Mouse (Mus musculus): ENCODE results near the gene Acvr2b. TPM values are rescaled to one million over a fixed set of nuclear protein-coding genes. Genes with fewer than 3 reads are reported as not detected.
"Not testable (repeated sequence)": the region's sequence is repeated elsewhere in the genome, so short reads cannot be mapped to it uniquely, and the experiment has no call there.

Gene Acvr2b
- polyA plus RNA-seq (2015; fragmentation: Nextera tagmentation; extraction: Ambion mirVana) = 20.8 and 21.4 TPM in 2 replicates

DNA sequence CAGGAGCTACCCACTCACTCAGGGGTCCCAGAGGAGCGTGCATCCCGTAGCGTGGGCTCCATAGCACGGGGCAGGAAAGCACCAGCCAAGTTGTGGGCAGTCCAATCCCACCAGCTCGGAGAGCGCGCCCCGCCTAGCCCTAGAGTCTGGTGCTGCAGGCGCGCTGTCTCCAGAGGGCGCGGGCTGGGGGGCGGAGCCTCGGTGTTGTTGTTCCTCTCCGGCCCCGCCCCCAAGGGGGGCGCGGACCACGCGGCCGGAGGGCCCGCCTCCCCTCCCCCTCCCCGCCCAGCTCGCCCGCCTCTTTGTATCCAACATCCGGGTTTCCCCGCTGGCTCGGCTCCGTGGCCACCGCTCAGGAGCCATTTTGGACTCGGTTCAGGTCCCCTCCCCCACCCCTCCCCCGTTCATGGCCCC, at the start of gene Acvr2b:
Gene Acvr2b, plus strand, starts transcription at position 318 of the 414 bp plus-strand sequence.
- Histone ChIP-seq H3K9me3 (replicated peaks) (no peaks in the 10 kb centered on the region), H3K27ac (replicated peaks) (peak within 1 kb of the TSS; percentile 94), H3K4me2 (replicated peaks) (peak within 1 kb of the TSS; percentile 88), H3K4me3 (replicated peaks) (peak within 1 kb of the TSS; percentile 81), H3K9ac (peak within 1 kb of the TSS; percentile 86), H3K4me1 (peaks cover 24% of the 10 kb centered on the region), H3K36me3 (no peaks in the 10 kb centered on the region), H3K27me3 (no peaks in the 10 kb centered on the region)
- peak; percentile 92 for ATAC-seq (ENCODE audit: insufficient number of reproducible peaks, low FRiP score, low TSS enrichment, low read depth)
- 2% methylated on average over 24 of the region's 32 CpGs for WGBS

DNA sequence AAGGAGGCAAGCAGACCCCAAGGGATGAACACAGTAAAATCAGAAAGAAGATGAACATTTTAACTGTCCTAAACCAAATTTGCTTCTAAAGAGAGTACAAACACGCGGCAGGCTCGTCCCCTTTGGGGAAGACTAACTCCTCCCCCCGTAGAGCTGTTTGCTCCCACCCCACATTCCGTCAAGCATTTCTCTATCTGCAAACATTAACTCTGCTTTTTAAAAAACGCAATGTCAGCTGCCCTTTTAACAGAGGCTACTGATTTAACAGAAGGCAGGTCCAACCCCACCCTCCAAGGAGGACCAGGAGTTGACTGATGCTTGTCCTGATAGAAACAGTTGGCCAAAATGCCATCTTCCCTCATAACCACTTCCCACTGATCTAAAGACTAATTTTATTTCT, 48.0 kb upstream of the Acvr2b start:
- WGBS = 76% methylated on average over 6 of the region's 6 CpGs

DNA sequence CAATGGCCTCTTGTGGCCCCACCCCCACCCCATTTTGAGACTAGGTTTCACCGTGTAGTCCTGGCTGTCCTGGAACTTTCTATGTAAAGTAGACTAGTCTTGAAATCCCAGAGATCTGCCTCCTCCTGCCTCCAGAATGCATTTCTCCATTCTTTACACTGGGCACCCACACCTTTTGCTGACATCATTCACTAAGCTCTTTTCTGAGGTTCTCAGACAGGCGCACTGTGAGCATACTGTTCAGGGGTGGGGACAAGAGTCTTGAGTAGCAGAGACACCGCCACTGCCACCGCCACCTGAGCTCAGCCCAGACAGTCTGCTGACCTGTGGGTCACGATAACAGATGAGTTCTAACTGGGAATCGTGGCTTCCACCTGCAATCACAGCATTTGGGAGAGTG, 46.0 kb upstream of the Acvr2b start:
- Histone ChIP-seq H3K4me3 (replicated peaks) (no peak overlapping the region), H3K4me2 (replicated peaks) (no peak overlapping the region), H3K27me3 (no peaks in the 10 kb centered on the region), H3K4me1 (peaks cover 7% of the 10 kb centered on the region; the same call in 1 of the 2 replicates), H3K9ac (no peak overlapping the region), H3K27ac (replicated peaks) (no peak overlapping the region), H3K36me3 (peaks cover 6% of the 10 kb centered on the region), H3K9me3 (replicated peaks) (no peaks in the 10 kb centered on the region)
- WGBS = 78% methylated on average over 6 of the region's 6 CpGs
- no peak for ATAC-seq (ENCODE audit: insufficient number of reproducible peaks, low FRiP score, low TSS enrichment, low read depth)

More for the DNA sequence above, 48.0 kb upstream of the Acvr2b start:
- Histone ChIP-seq H3K27me3 (no peaks in the 10 kb centered on the region), H3K9ac (no peak overlapping the region), H3K4me2 (replicated peaks) (no peak overlapping the region), H3K36me3 (peaks cover 18% of the 10 kb centered on the region), H3K4me1 (peaks cover 7% of the 10 kb centered on the region; the same call in 1 of the 2 replicates), H3K4me3 (replicated peaks) (no peak overlapping the region), H3K9me3 (replicated peaks) (no peaks in the 10 kb centered on the region), H3K27ac (replicated peaks) (no peak overlapping the region)
- no peak for ATAC-seq (ENCODE audit: insufficient number of reproducible peaks, low FRiP score, low TSS enrichment, low read depth)

DNA sequence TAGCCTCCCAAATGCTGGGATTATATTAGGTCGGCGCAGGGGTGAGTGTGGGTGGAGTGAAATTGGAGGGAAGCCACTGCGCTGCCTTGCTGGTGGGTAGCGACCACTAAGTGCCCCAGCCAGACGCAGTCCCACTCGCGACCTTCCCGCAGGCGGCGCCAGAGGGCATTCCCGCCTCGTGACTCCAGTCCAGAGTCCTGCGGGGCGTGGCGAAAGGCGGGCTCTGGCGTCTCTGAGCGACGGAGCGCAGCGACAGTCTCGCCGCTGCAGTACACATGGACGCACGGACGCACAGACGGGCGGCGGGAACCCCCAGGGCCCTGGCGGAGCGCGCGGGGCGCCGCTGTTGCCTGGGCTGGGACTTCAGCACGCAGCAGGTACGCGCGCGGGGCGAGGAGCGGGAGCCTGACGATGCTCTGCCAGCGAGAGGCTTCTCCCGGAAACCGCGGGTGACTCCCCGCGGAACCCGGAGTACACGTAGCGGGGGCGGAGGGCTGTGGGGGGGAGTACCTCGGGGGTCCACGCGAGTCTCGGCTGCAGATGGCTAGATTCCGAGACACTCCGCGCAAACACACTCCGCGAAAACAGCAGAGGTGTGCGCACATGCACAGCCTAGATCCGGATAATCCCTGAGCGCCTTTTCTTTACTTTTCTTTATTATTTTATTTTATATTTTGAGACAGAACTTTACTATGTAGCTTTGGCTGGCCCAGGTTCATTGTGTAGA, 44.4 kb upstream of the Acvr2b start, which contains the start of gene Xylb:
Gene Xylb, plus strand, starts transcription at position 51 of the 727 bp plus-strand sequence.
- Histone ChIP-seq H3K36me3 (no peaks in the 10 kb centered on the region), H3K4me3 (replicated peaks) (peak within 1 kb of the TSS; percentile 73), H3K27me3 (no peaks in the 10 kb centered on the region), H3K27ac (replicated peaks) (no peak within 1 kb of the TSS; the same call in 1 of the 2 replicates), H3K4me2 (replicated peaks) (peak within 1 kb of the TSS; percentile 92), H3K9me3 (replicated peaks) (no peaks in the 10 kb centered on the region), H3K9ac (peak within 1 kb of the TSS; percentile 62), H3K4me1 (peaks cover 7% of the 10 kb centered on the region; the same call in 1 of the 2 replicates)
- peak; percentile 79 for ATAC-seq (ENCODE audit: insufficient number of reproducible peaks, low FRiP score, low TSS enrichment, low read depth)
- WGBS = 2% methylated on average over 65 of the region's 65 CpGs

DNA sequence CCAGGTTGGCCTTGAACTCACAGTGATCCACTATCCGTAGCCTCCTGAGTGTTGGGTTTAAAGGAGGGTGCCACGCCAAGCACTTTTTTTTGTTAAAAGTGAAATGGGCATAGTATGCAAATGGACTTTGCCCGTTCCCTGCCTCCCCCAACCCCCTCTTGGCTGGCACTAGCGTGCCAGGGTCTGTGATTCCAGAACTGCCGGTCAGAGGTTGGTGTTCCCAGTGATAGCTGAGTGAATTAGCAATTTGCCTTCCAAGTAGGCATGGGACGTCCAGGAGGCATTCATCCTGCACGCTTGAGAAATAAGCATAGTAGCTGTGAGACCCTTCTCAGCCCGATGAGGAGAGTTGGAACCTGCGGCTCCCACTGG, 43.9 kb upstream of the Acvr2b start:
- Histone ChIP-seq H3K9ac (peak overlapping the region; percentile 62; the same call in 1 of the 2 replicates), H3K9me3 (replicated peaks) (no peaks in the 10 kb centered on the region), H3K27me3 (no peaks in the 10 kb centered on the region), H3K27ac (replicated peaks) (no peak overlapping the region), H3K4me3 (replicated peaks) (peak overlapping the region; percentile 73), H3K36me3 (no peaks in the 10 kb centered on the region), H3K4me2 (replicated peaks) (peak overlapping the region; percentile 92), H3K4me1 (peaks cover 8% of the 10 kb centered on the region; the same call in 1 of the 2 replicates)
- no peak for ATAC-seq (ENCODE audit: insufficient number of reproducible peaks, low FRiP score, low TSS enrichment, low read depth)
- 46% methylated on average over 9 of the region's 9 CpGs for WGBS

DNA sequence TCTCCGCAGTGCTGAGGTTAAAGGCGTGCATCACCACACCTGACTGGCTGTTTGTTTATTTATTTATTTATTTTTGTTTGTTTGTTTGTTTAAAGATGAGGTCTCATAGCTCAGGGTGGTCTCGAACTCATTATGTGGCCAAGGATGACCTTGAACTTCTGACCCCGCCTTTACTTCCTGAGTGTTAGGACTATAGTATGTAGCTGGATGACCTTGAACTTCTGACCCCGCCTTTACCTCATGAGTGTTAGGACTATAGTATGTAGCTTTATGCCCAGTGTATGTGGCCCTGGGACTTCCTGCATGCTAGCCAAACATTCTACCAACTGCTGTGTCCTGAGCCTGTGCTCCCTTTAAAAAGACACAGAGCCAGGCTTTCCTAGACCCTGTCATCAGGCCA, 40.5 kb upstream of the Acvr2b start:
- Histone ChIP-seq H3K9ac (no peak overlapping the region), H3K4me2 (replicated peaks) (no peak overlapping the region), H3K27me3 (no peaks in the 10 kb centered on the region), H3K36me3 (no peaks in the 10 kb centered on the region), H3K4me1 (peaks cover 10% of the 10 kb centered on the region; the same call in 1 of the 2 replicates), H3K4me3 (replicated peaks) (no peak overlapping the region), H3K9me3 (replicated peaks) (no peaks in the 10 kb centered on the region), H3K27ac (replicated peaks) (no peak overlapping the region)
- 89% methylated on average over 5 of the region's 5 CpGs for WGBS
- no peak for ATAC-seq (ENCODE audit: insufficient number of reproducible peaks, low FRiP score, low TSS enrichment, low read depth)

DNA sequence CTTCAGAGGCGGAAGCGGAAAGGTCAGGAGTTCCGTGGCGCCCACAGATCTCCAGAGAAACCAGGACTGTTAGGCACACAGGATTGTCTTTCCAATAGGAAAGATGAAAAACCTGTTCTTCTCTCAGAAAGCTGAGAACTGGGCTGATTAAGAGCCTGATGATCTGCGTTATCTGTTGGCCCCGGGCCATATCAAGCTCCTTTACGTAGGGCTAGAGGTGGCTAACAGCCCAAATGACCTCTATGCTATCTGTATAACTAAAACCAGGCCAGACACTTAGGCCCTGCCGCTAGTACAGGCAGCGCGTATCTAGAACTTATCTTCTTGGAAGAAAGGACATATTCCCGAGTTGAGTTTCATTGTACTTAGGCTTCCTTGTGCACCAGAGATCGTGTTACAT, 38.7 kb upstream of the Acvr2b start:
- Histone ChIP-seq H3K27ac (replicated peaks) (no peak overlapping the region), H3K36me3 (no peaks in the 10 kb centered on the region), H3K27me3 (no peaks in the 10 kb centered on the region), H3K4me3 (replicated peaks) (no peak overlapping the region), H3K9ac (no peak overlapping the region), H3K9me3 (replicated peaks) (no peaks in the 10 kb centered on the region), H3K4me1 (peaks cover 6% of the 10 kb centered on the region; the same call in 1 of the 2 replicates), H3K4me2 (replicated peaks) (no peak overlapping the region)
- WGBS = 59% methylated on average over 12 of the region's 12 CpGs
- no peak; the same call in 1 of the 2 replicates for ATAC-seq (ENCODE audit: insufficient number of reproducible peaks, low FRiP score, low TSS enrichment, low read depth)

DNA sequence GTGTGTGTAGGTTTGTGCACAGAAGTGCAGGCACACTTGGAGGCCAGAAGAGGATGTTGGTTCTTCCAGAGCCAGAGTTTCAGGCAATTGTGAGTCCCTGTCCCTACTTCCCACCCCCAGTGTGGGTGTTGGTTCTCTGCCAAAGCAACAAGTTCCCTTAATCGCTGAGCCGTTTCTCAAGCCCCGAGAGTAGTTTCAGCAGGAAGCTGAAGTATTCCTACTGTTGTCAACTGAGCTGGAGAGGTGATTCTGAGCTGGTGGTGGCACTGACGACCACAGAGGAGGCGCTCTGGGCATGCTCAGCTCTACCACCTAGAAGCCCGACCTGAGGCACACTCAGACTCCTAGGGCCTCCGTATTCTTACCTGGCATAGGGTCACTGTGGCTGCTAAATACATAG, 36.6 kb upstream of the Acvr2b start, which contains the start of gene Slc22a14:
Gene Slc22a14, minus strand, starts transcription at position 270 of the 400 bp plus-strand sequence.
- H3K36me3 ChIP-seq = no peaks in the 10 kb centered on the region

DNA sequence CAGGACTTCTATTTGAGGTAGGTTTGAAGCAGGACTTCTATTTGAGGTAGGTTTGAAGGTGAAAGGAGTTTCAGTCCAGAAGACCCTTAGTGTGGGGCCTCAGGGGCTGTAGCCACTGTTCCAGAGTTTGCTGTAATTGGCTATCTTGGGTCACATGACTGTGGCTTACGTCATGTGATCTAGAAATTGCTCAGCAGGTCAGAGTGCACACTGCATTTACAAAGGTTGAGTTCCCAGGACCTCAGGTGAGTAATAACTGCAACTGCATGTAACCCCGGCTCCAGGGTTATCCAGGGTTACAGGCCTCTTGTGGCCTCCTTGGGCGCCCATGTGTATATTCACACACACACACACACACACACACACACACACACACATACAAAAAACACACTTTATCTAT, 33.6 kb upstream of the Acvr2b start:
- Histone ChIP-seq H3K9me3 (replicated peaks) (no peaks in the 10 kb centered on the region), H3K36me3 (no peaks in the 10 kb centered on the region), H3K27ac (replicated peaks) (no peak overlapping the region), H3K4me3 (replicated peaks) (no peak overlapping the region), H3K9ac (no peak overlapping the region), H3K27me3 (no peaks in the 10 kb centered on the region), H3K4me1 (no peaks in the 10 kb centered on the region), H3K4me2 (replicated peaks) (no peak overlapping the region)
- WGBS = 91% methylated on average over 3 of the region's 3 CpGs
- ATAC-seq (ENCODE audit: insufficient number of reproducible peaks, low FRiP score, low TSS enrichment, low read depth) = no peak

More for the DNA sequence above, 36.6 kb upstream of the Acvr2b start, which contains the start of gene Slc22a14:
- 62% methylated on average over 7 of the region's 7 CpGs for WGBS
- H3K9me3 ChIP-seq (replicated peaks) = no peaks in the 10 kb centered on the region
- H3K4me2 ChIP-seq (replicated peaks) = no peak within 1 kb of the TSS
- no peak within 1 kb of the TSS for H3K27ac ChIP-seq (replicated peaks)
- no peak within 1 kb of the TSS for H3K4me3 ChIP-seq (replicated peaks)
- ATAC-seq (ENCODE audit: insufficient number of reproducible peaks, low FRiP score, low TSS enrichment, low read depth) = no peak
- H3K27me3 ChIP-seq = no peaks in the 10 kb centered on the region
- H3K4me1 ChIP-seq = peaks cover 3% of the 10 kb centered on the region; the same call in 1 of the 2 replicates
- no peak within 1 kb of the TSS for H3K9ac ChIP-seq

DNA sequence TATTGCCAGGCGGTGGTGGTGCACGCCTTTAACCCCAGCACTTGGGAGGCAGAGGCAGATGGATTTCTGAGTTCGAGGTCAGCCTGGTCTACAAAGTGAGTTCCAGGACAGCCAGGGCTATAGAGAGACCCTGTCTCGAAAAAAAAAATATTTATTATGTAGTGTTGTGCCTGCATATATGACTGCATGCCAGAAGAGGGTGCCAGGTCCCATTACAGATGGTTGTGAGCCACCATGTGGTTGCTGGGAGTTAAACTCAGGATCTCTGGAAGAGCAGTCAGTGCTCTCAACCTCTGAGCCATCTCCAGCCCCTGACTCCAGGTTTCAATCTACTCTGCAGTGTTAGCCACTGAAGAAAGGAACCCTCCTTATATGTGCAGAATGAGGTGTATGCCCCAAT, 31.1 kb upstream of the Acvr2b start:
- H3K4me2 ChIP-seq (replicated peaks); H3K4me3 ChIP-seq (replicated peaks); H3K27ac ChIP-seq (replicated peaks); H3K9me3 ChIP-seq (replicated peaks); H3K4me1 ChIP-seq; ATAC-seq (ENCODE audit: insufficient number of reproducible peaks, low FRiP score, low TSS enrichment, low read depth); H3K27me3 ChIP-seq; H3K9ac ChIP-seq; H3K36me3 ChIP-seq: not testable (repeated sequence)
- 69% methylated on average over 4 of the region's 4 CpGs for whole genome bisulfite sequencing

DNA sequence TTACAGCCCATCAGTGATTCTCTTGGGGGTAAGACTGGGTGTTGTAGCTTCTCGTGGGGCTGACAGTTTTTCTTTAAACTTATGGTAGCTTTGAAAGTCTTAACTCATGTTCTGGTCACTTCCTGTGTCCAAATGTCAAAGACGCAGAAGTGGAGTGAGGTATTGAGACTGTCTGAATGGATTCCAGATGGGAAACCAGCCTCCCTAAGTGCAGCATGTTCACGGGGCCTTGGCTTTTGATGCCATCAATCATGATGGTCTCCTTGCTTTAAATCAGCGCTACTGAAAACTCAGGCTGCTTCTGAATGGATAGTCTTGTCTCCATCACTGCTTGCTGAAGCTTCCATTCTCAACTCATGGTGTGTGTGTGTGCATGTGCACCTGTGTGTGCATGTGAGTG, 30.7 kb upstream of the Acvr2b start:
- no peak for ATAC-seq (ENCODE audit: insufficient number of reproducible peaks, low FRiP score, low TSS enrichment, low read depth)
- no peaks in the 10 kb centered on the region for H3K27me3 ChIP-seq

More for the DNA sequence above, 30.7 kb upstream of the Acvr2b start:
- no peak overlapping the region for H3K9ac ChIP-seq
- no peaks in the 10 kb centered on the region for H3K9me3 ChIP-seq (replicated peaks)
- H3K36me3 ChIP-seq = no peaks in the 10 kb centered on the region
- no peak overlapping the region for H3K4me3 ChIP-seq (replicated peaks)
- no peak overlapping the region for H3K27ac ChIP-seq (replicated peaks)
- no peaks in the 10 kb centered on the region for H3K4me1 ChIP-seq
- WGBS = 39% methylated on average over 4 of the region's 4 CpGs
- H3K4me2 ChIP-seq (replicated peaks) = no peak overlapping the region

All from embryonic facial prominence, embryonic 15.5 days (tissue).